In the genomic region with DNA sequence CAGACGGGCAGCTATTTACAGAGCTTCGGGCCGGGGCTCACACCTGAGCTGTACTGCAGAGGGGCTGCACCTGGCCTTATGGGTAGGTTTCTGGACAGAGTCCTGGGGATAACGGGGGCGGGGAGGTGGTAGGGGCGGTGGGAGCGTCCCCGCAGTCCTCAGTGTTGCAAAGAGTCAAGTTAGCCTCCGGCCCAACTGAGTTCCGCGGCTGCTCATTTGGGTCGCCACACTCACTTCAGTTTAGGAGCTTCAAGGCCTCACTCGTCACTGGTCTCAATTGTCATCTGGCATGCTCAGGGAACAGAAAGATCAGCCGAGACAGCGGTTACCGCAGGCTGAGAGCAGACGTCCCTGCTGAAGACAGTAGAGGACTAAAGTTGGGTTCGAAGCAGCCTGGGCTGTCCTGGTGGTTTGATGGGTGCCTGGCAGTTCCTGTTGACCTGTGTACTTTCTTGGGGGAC, we compare ENCODE assay signal across 7 mouse cellular contexts.
DNase-seq lines count a peak whose midpoint lies in the region; ATAC-seq and TF ChIP-seq lines count a peak whose summit lies in the region.

No protein-coding gene starts in this region.

- ATAC-seq in embryonic facial prominence, embryonic 11.5 days (replicated peaks; ENCODE audit: insufficient number of reproducible peaks, low FRiP score, low TSS enrichment, low read depth): peak; percentile 61
- ATAC-seq in intestine, postnatal 0 days: peak; percentile 1; the same call in 1 of the 2 replicates
- ATAC-seq in neural tube, embryonic 12.5 days (ENCODE audit: low FRiP score, low read depth): peak; percentile 74

- no peaks in the 10 kb centered on the region for H3K27me3 ChIP-seq in testis, adult 2 months (ENCODE audit: control insufficient read depth, insufficient read depth, low read length)
- no peaks in the 10 kb centered on the region for H3K27me3 ChIP-seq in embryonic facial prominence, embryonic 11.5 days (ENCODE audit: control insufficient read depth, insufficient read depth, low read length)
- no peaks in the 10 kb centered on the region for H3K27me3 ChIP-seq in intestine, postnatal 0 days (replicated peaks; ENCODE audit: control insufficient read depth, insufficient read depth, low read length)
- no peaks in the 10 kb centered on the region for H3K27me3 ChIP-seq in neural tube, embryonic 12.5 days (replicated peaks)

- 0% methylated on average over 17 of the region's 18 CpGs for WGBS in embryonic facial prominence, embryonic 11.5 days
- WGBS in intestine, postnatal 0 days: 24% methylated on average over 15 of the region's 18 CpGs
- WGBS in neural tube, embryonic 12.5 days: under 1% methylated on average over 17 of the region's 18 CpGs

- no peak for DNase-seq in testis, postnatal 10 days (ENCODE audit: low spot score)
- DNase-seq in embryonic facial prominence, embryonic 11.5 days (ENCODE audit: low spot score): no peak
- no peak for DNase-seq in layer of hippocampus, postnatal 36 days
- DNase-seq in urinary bladder, postnatal 36 days (ENCODE audit: low spot score in 2 of 2): no peak

- H3K9ac ChIP-seq in embryonic facial prominence, embryonic 11.5 days (replicated peaks; ENCODE audit: low read length): peak overlapping the region; percentile 86
- peak overlapping the region; percentile 55; the same call in 1 of the 2 replicates for H3K9ac ChIP-seq in intestine, postnatal 0 days (ENCODE audit: low read depth, low read length)
- H3K9ac ChIP-seq in neural tube, embryonic 12.5 days: peak overlapping the region; percentile 75

- H3K4me2 ChIP-seq in embryonic facial prominence, embryonic 11.5 days (ENCODE audit: low read depth, low read length): peak overlapping the region; percentile 83
- peak overlapping the region; percentile 97 for H3K4me2 ChIP-seq in intestine, postnatal 0 days (replicated peaks; ENCODE audit: low read depth)
- H3K4me2 ChIP-seq in neural tube, embryonic 12.5 days (replicated peaks): peak overlapping the region; percentile 73

- H3K36me3 ChIP-seq in testis, adult 2 months (ENCODE audit: control insufficient read depth, insufficient read depth, low read length): no peaks in the 10 kb centered on the region
- H3K36me3 ChIP-seq in embryonic facial prominence, embryonic 11.5 days (replicated peaks; ENCODE audit: control insufficient read depth, insufficient read depth, low read depth, low read length): peaks cover 7% of the 10 kb centered on the region
- H3K36me3 ChIP-seq in intestine, postnatal 0 days (ENCODE audit: control insufficient read depth, insufficient read depth): peaks cover 29% of the 10 kb centered on the region
- H3K36me3 ChIP-seq in neural tube, embryonic 12.5 days: peaks cover 20% of the 10 kb centered on the region

- peak overlapping the region; percentile 42 for H3K4me3 ChIP-seq in testis, adult 2 months (ENCODE audit: control insufficient read depth, low read depth, low read length)
- peak overlapping the region; percentile 58 for H3K4me3 ChIP-seq in embryonic facial prominence, embryonic 11.5 days (ENCODE audit: low read depth, low read length)
- peak overlapping the region; percentile 47 for H3K4me3 ChIP-seq in intestine, postnatal 0 days (ENCODE audit: low read depth, low read length)
- H3K4me3 ChIP-seq in neural tube, embryonic 12.5 days: peak overlapping the region; percentile 56

- peak overlapping the region; percentile 9 for H3K27ac ChIP-seq in testis, adult 2 months (ENCODE audit: control insufficient read depth, insufficient read depth, low read depth, low read length)
- H3K27ac ChIP-seq in embryonic facial prominence, embryonic 11.5 days (replicated peaks; ENCODE audit: low read depth, low read length): peak overlapping the region; percentile 87
- H3K27ac ChIP-seq in intestine, postnatal 0 days (ENCODE audit: low read depth, low read length): 0 out of 2 replicates have a peak overlapping the region, but pooled peaks have one; percentile 35
- H3K27ac ChIP-seq in neural tube, embryonic 12.5 days: peak overlapping the region; percentile 71

- H3K4me1 ChIP-seq in testis, adult 2 months (ENCODE audit: control insufficient read depth, insufficient read depth, low read length): peaks cover 26% of the 10 kb centered on the region
- peaks cover 14% of the 10 kb centered on the region for H3K4me1 ChIP-seq in embryonic facial prominence, embryonic 11.5 days (ENCODE audit: control insufficient read depth, insufficient read depth, low read length)
- H3K4me1 ChIP-seq in intestine, postnatal 0 days (replicated peaks; ENCODE audit: control insufficient read depth, insufficient read depth, low read length): peaks cover 14% of the 10 kb centered on the region
- H3K4me1 ChIP-seq in neural tube, embryonic 12.5 days: peaks cover 52% of the 10 kb centered on the region

- TF ChIP-seq CTCF in testis, adult 2 months (IDR thresholded peaks at IDR 0.05; ENCODE audit: control insufficient read depth, insufficient read depth, insufficient replicate concordance, low read depth, low read length): no peak
- no peak for TF ChIP-seq CTCF in intestine, postnatal 0 days (IDR thresholded peaks at IDR 0.05; ENCODE audit: low read depth)

- no peaks in the 10 kb centered on the region for H3K9me3 ChIP-seq in embryonic facial prominence, embryonic 11.5 days (replicated peaks; ENCODE audit: control insufficient read depth, low read length)
- no peaks in the 10 kb centered on the region for H3K9me3 ChIP-seq in intestine, postnatal 0 days (ENCODE audit: control insufficient read depth)
- H3K9me3 ChIP-seq in neural tube, embryonic 12.5 days: no peaks in the 10 kb centered on the region

- TF ChIP-seq POLR2A in testis, adult 2 months (IDR thresholded peaks at IDR 0.05; ENCODE audit: control insufficient read depth, low read depth, low read length): no peak

Comparison
In these comparisons a context has a peak if more than half of its experiments do, and no peak if none do; other contexts are left out.
1. H3K27ac ChIP-seq: peak in every context shown above with its lines; median percentile 87 in embryonic facial prominence, embryonic 11.5 days; 71 in neural tube, embryonic 12.5 days; 35 in intestine, postnatal 0 days; 9 in testis, adult 2 months.
2. ATAC-seq: peak in every context shown above with its lines; median percentile 74 in neural tube, embryonic 12.5 days; 61 in embryonic facial prominence, embryonic 11.5 days; 1 in intestine, postnatal 0 days.